Mouse (Mus musculus): ENCODE data around the gene Sod1. TPM values are rescaled to one million over a fixed set of nuclear protein-coding genes. Genes with fewer than 3 reads are reported as not detected.

Sod1 gene
- 497 and 750 TPM in 2 replicates for polyA plus RNA-seq (2012; ENCODE audit: insufficient read depth, insufficient read length, low replicate concordance, missing spikeins)

GRCm38 (mm10) chr16:90220026-90220891, at the start of gene Sod1:
Sod1 (plus strand) TSS chr16:90220754.
- Histone ChIP-seq H3K4me1 (ENCODE audit: control insufficient read depth, insufficient read depth, low read length) (peaks cover 5% of the 10 kb centered on the region), H3K27ac (ENCODE audit: insufficient read depth, low read depth, low read length) (peak within 1 kb of the TSS; percentile 80), H3K4me3 (ENCODE audit: insufficient read depth, low read depth, low read length) (peak within 1 kb of the TSS; percentile 87)
- 2% methylated on average over 63 of the region's 63 CpGs for WGBS
- no peak for TF ChIP-seq CTCF (IDR thresholded peaks at IDR 0.05; ENCODE audit: insufficient read depth, low read depth, low read length)
- TF ChIP-seq POLR2A (IDR thresholded peaks at IDR 0.05; ENCODE audit: insufficient read depth, low read depth, low read length): peak; percentile 93; the same call in 1 of the 2 replicates

- Histone ChIP-seq H3K4me3 (ENCODE audit: insufficient read depth, low read depth, low read length) (no peak overlapping the region), H3K27ac (ENCODE audit: insufficient read depth, low read depth, low read length) (no peak overlapping the region), H3K4me1 (ENCODE audit: control insufficient read depth, insufficient read depth, low read length) (peaks cover 11% of the 10 kb centered on the region)
- TF ChIP-seq CTCF (IDR thresholded peaks at IDR 0.05; ENCODE audit: insufficient read depth, low read depth, low read length) (no peak), POLR2A (IDR thresholded peaks at IDR 0.05; ENCODE audit: insufficient read depth, low read depth, low read length) (no peak)
- 37% methylated on average over 8 of the region's 8 CpGs for WGBS
Measured at GRCm38 (mm10) chr16:90171416-90171815, 49.1 kb upstream of the Sod1 start.

DNA sequence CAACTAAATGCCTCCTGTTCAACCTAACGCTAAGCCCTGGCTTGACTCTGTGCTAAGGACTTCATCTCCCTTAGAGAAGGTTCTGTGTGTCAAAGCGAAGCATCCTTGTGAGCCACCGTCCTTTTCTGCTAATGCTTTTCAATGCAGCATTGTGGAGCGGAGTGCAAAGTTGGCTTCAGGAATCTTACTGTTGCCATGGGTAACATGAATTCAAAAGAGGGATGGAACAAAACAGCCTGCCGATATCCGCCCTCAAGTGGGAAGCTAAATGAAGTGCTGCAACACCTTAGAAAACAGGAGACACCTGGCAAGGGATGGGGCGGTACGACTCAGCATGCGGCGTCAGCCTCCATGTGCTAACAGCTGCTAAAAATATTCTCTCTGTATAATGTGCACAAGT, 44.1 kb upstream of the Sod1 start:
- Histone ChIP-seq H3K4me1 (ENCODE audit: control insufficient read depth, insufficient read depth, low read length) (peaks cover 8% of the 10 kb centered on the region), H3K27ac (ENCODE audit: insufficient read depth, low read depth, low read length) (peak overlapping the region; percentile 84), H3K4me3 (ENCODE audit: insufficient read depth, low read depth, low read length) (no peak overlapping the region)
- TF ChIP-seq CTCF (IDR thresholded peaks at IDR 0.05; ENCODE audit: insufficient read depth, low read depth, low read length): no peak
- TF ChIP-seq POLR2A (IDR thresholded peaks at IDR 0.05; ENCODE audit: insufficient read depth, low read depth, low read length): no peak
- WGBS: 7% methylated on average over 10 of the region's 10 CpGs

DNA sequence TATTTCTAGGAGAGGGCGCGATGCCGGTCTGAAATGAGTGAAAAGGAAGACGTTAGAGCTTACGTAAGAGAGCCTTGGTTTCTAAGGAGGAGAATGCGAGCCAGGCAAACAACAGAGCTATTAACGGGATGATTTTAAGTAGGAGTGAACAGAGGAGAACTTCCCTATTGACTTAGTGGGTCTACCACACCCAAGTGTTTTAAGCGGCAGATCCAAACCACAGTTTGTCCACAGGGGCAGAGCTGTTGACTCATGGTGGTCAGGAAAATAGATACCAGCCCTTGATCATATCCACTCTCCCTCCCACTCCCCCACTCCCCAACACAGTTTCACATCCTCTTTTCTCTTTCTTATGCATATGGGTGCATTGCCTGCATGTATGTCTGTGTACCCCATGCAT, 43.1 kb upstream of the Sod1 start:
- H3K4me1 ChIP-seq (ENCODE audit: control insufficient read depth, insufficient read depth, low read length): peaks cover 6% of the 10 kb centered on the region; the same call in 1 of the 2 replicates
- TF ChIP-seq CTCF (IDR thresholded peaks at IDR 0.05; ENCODE audit: insufficient read depth, low read depth, low read length) (no peak), POLR2A (IDR thresholded peaks at IDR 0.05; ENCODE audit: insufficient read depth, low read depth, low read length) (no peak)
- no peak overlapping the region for H3K4me3 ChIP-seq (ENCODE audit: insufficient read depth, low read depth, low read length)
- no peak overlapping the region for H3K27ac ChIP-seq (ENCODE audit: insufficient read depth, low read depth, low read length)
- WGBS: 51% methylated on average over 8 of the region's 8 CpGs

DNA sequence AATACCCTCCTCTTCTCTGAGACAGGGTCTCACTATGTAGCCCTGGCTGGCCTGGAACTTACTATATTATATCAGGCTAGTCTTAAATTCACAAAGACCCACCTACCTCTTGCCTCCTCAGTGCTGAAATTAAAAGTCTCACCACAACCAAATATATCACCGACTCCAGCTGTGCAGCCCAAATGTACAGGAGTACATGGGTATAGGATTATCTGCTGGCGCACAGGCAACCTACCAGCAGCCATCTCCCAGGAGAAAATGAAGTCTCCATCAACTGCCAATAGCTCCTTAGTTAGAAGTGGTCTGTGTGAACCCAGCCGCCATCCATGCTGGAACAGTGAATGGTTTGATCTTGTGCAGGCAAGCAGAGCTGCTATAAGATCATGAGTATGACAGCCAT, 42.1 kb upstream of the Sod1 start:
- Histone ChIP-seq H3K4me1 (ENCODE audit: control insufficient read depth, insufficient read depth, low read length) (peaks cover 6% of the 10 kb centered on the region; the same call in 1 of the 2 replicates), H3K27ac (ENCODE audit: insufficient read depth, low read depth, low read length) (no peak overlapping the region), H3K4me3 (ENCODE audit: insufficient read depth, low read depth, low read length) (no peak overlapping the region)
- TF ChIP-seq CTCF (IDR thresholded peaks at IDR 0.05; ENCODE audit: insufficient read depth, low read depth, low read length): no peak
- TF ChIP-seq POLR2A (IDR thresholded peaks at IDR 0.05; ENCODE audit: insufficient read depth, low read depth, low read length): no peak
- 84% methylated on average over 3 of the region's 3 CpGs for WGBS

DNA sequence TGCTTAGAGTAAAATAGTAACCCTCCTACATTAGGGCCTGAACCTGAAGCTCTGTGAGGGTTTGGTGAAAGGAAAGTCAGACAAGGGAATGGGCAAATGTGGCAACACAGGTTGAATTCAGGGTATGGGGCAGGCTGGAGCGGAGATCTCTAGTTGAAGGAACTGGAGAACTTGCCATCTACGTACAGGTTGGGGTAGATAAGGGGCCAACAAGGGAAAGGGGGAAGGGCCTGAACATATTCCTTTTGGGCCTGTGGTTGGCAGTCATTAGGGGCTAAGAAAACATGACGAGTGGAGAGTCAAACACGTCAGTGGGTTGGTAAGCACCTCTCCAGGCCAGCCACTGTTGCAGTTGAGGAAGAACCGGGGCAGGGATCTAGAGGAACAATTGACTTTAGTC, 40.7 kb upstream of the Sod1 start:
- TF ChIP-seq CTCF (IDR thresholded peaks at IDR 0.05; ENCODE audit: insufficient read depth, low read depth, low read length) (no peak), POLR2A (IDR thresholded peaks at IDR 0.05; ENCODE audit: insufficient read depth, low read depth, low read length) (no peak)
- Histone ChIP-seq H3K27ac (ENCODE audit: insufficient read depth, low read depth, low read length) (no peak overlapping the region), H3K4me3 (ENCODE audit: insufficient read depth, low read depth, low read length) (no peak overlapping the region), H3K4me1 (ENCODE audit: control insufficient read depth, insufficient read depth, low read length) (peaks cover 6% of the 10 kb centered on the region; the same call in 1 of the 2 replicates)
- WGBS: 91% methylated on average over 5 of the region's 5 CpGs

DNA sequence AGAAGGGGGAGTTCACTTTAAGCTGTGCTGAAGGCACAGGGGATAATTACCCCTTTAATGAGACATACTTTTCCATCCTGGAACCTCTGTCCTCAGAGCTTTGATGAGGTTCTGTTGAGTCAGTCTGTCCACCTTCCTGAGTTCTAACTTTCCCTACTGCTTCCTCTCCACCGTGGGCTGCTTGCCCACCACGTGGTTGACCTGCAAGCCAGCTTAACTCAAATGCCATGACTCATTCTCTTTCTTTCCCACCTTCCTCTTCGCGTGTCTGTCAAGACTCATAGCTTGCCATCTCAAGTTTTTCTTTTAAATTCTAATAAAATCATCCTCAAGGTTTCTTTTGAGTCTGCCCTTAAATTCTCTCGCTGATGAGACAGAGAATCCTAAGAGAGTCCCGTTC, 39.6 kb upstream of the Sod1 start:
- Histone ChIP-seq H3K4me3 (ENCODE audit: insufficient read depth, low read depth, low read length) (no peak overlapping the region), H3K4me1 (ENCODE audit: control insufficient read depth, insufficient read depth, low read length) (peaks cover 2% of the 10 kb centered on the region; the same call in 1 of the 2 replicates), H3K27ac (ENCODE audit: insufficient read depth, low read depth, low read length) (no peak overlapping the region)
- no peak for TF ChIP-seq POLR2A (IDR thresholded peaks at IDR 0.05; ENCODE audit: insufficient read depth, low read depth, low read length)
- WGBS: 80% methylated on average over 6 of the region's 6 CpGs

DNA sequence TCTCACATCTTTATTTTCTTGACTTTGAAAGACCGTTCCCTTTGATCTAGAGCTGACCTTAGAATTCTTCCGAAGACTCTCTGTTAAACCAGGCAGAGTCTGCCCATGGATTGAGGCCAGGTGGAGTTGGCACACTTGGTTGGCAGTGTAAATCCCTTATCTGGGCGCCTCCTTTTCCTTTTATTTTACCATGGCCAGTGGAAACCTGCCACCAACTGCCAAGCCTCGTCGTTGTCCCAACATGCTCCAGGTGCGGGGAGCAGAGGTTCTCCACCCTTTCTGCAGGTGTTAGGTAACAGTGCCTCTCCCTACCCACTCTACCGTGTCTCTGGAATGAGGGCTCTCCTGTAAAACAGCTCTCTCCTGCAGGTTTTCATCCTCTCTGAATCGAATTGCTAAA, 38.9 kb upstream of the Sod1 start:
- no peak overlapping the region for H3K4me3 ChIP-seq (ENCODE audit: insufficient read depth, low read depth, low read length)
- 0 out of 2 replicates have a peak, but pooled peaks cover under 1% of the 10 kb centered on the region for H3K4me1 ChIP-seq (ENCODE audit: control insufficient read depth, insufficient read depth, low read length)
- WGBS: 84% methylated on average over 8 of the region's 8 CpGs
- no peak overlapping the region for H3K27ac ChIP-seq (ENCODE audit: insufficient read depth, low read depth, low read length)
- no peak for TF ChIP-seq POLR2A (IDR thresholded peaks at IDR 0.05; ENCODE audit: insufficient read depth, low read depth, low read length)

- H3K4me3 ChIP-seq (ENCODE audit: insufficient read depth, low read depth, low read length): no peak overlapping the region
- WGBS: 82% methylated on average over 6 of the region's 6 CpGs
- no peak overlapping the region for H3K27ac ChIP-seq (ENCODE audit: insufficient read depth, low read depth, low read length)
- no peaks in the 10 kb centered on the region for H3K4me1 ChIP-seq (ENCODE audit: control insufficient read depth, insufficient read depth, low read length)
- TF ChIP-seq POLR2A (IDR thresholded peaks at IDR 0.05; ENCODE audit: insufficient read depth, low read depth, low read length) (no peak), CTCF (IDR thresholded peaks at IDR 0.05; ENCODE audit: insufficient read depth, low read depth, low read length) (no peak)
Measured at GRCm38 (mm10) chr16:90184135-90184534, 36.4 kb upstream of the Sod1 start.
